Mouse (Mus musculus) heart, adult 2 months (tissue): ENCODE measurements around the gene Tank. TPM values are rescaled to one million over a fixed set of nuclear protein-coding genes. Genes with fewer than 3 reads are reported as not detected.

Experiments
- DNase-seq, 2 experiments: peaks; one replicate each; pipeline ENCODE4 v3.0.0; 2021
- H3K27ac ChIP-seq: fragments of 200-600 bp; 2 replicates; pipeline ENCODE4 v1.8.1; 2022
- H3K27me3 ChIP-seq: fragments of 200-500 bp; 2 replicates; pipeline ENCODE4 v1.6.1; 2012; ENCODE audit warnings: mild to moderate bottlenecking, low read length, inconsistent platforms, mixed read lengths; ENCODE audit not compliant: control insufficient read depth, insufficient read depth
- H3K36me3 ChIP-seq: fragments of 200-500 bp; 2 replicates; pipeline ENCODE4 v1.6.1; 2012; ENCODE audit warnings: low read length, inconsistent platforms; ENCODE audit not compliant: control insufficient read depth, insufficient read depth
- H3K4me1 ChIP-seq: fragments of 200-500 bp; 2 replicates; pipeline ENCODE4 v1.6.1; 2011; ENCODE audit warnings: low read length; ENCODE audit not compliant: control insufficient read depth, insufficient read depth
- H3K4me3 ChIP-seq: fragments of 200-600 bp; 2 replicates; pipeline ENCODE4 v1.8.1; 2022
- H3K79me2 ChIP-seq: fragments of 200-500 bp; replicated peaks from 2 replicates; pipeline ENCODE4 v1.6.1; 2012; ENCODE audit warnings: mild to moderate bottlenecking, inconsistent platforms, low read length, moderate library complexity, mixed read lengths; ENCODE audit not compliant: control insufficient read depth, insufficient read depth
- H3K9ac ChIP-seq: fragments of 200-500 bp; 2 replicates; pipeline ENCODE4 v1.6.1; 2012; ENCODE audit warnings: low read depth, mild to moderate bottlenecking, control low read depth, inconsistent platforms, low read length, mixed read lengths
- CTCF ChIP-seq: fragments of 200-600 bp; IDR thresholded peaks from 2 replicates; pipeline ENCODE4 v1.8.1; 2022; ENCODE audit warnings: antibody characterized with exemption, mild to moderate bottlenecking, moderate library complexity
- EP300 ChIP-seq: fragments of 200-500 bp; IDR thresholded peaks from 2 replicates; pipeline ENCODE4 v1.6.1; 2011; ENCODE audit warnings: low read depth, low read length, control low read depth; ENCODE audit not compliant: insufficient read depth
- POLR2A ChIP-seq: fragments of 200-500 bp; IDR thresholded peaks from 2 replicates; pipeline ENCODE4 v1.6.1; 2011; ENCODE audit warnings: mild to moderate bottlenecking, low read depth, low read length, control low read depth; ENCODE audit not compliant: insufficient read depth
- WGBS: fragments of 180-500 bp; shearing (Covaris S2); methylation state at CpG from one replicate; pipeline ENCODE4 v1.1.7; 2018; 5-methylcytosine and 5-hydroxymethylcytosine counted together
- intact Hi-C: fragments of 180-260 bp; cut with DNase I; formaldehyde crosslinking; loops from one replicate; pipeline ENCODE4 v1.15.1; 2025
- polyA plus RNA-seq: library from polyadenylated mRNA; depleted of rRNA; stranded (reverse); fragments of >200 nt; gene quantifications from 2 replicates; pipeline ENCODE4 v1.2.3, GENCODE M21; 2012
- total RNA-seq, 2 experiments: library from RNA; stranded (reverse); gene quantifications; 2 replicates each; pipeline ENCODE4 v1.2.3; 2021

Gene Tank
- total and polyA plus RNA-seq, 3 experiments: 6.2 to 19.9 (median 18.7) TPM

GRCm38 (mm10) chr2:61593871-61594304, 15.5 kb downstream of the Tank start:
- no peak for DNase-seq
- intact Hi-C loops: loop anchor here (5.0 kb wide), 1 partner anchor 118 kb away; the partner anchor contains the start of gene Psmd14
- Histone ChIP-seq H3K27me3 (no peaks in the 10 kb centered on the region), H3K36me3 (peaks cover 4% of the 10 kb centered on the region), H3K79me2 (no peaks in the 10 kb centered on the region; the same call in 1 of the 2 replicates), H3K9ac (peak overlapping the region; percentile 98), H3K27ac (peak overlapping the region; percentile 90), H3K4me3 (peak overlapping the region; percentile 88), H3K4me1 (peaks cover 2% of the 10 kb centered on the region)
- 1% methylated on average over 12 of the region's 12 CpGs for WGBS
- TF ChIP-seq CTCF (no peak), EP300 (no peak), POLR2A (no peak)

- peaks cover 2% of the 10 kb centered on the region for H3K36me3 ChIP-seq
- TF ChIP-seq EP300 (no peak), CTCF (no peak), POLR2A (no peak)
- H3K79me2 ChIP-seq: no peaks in the 10 kb centered on the region; the same call in 1 of the 2 replicates
- intact Hi-C loops: no loop called here
- DNase-seq: no peak
- no peaks in the 10 kb centered on the region for H3K27me3 ChIP-seq
- H3K27ac ChIP-seq: no peak overlapping the region
- H3K4me1 ChIP-seq: peaks cover 2% of the 10 kb centered on the region; the same call in 1 of the 2 replicates
- no peak overlapping the region for H3K9ac ChIP-seq
- no peak overlapping the region for H3K4me3 ChIP-seq
- WGBS: 80% methylated on average over 1 of the region's 1 CpGs
These were observed 21.3 kb downstream of the Tank start for GRCm38 (mm10) chr2:61599730-61600129.

- no peak overlapping the region for H3K27ac ChIP-seq
- no peaks in the 10 kb centered on the region; the same call in 1 of the 2 replicates for H3K4me1 ChIP-seq
- H3K27me3 ChIP-seq: no peaks in the 10 kb centered on the region
- no peak for TF ChIP-seq CTCF
- no peak for TF ChIP-seq POLR2A
- H3K4me3 ChIP-seq: no peak overlapping the region
- no peaks in the 10 kb centered on the region; the same call in none of the 2 replicates for H3K36me3 ChIP-seq
- H3K79me2 ChIP-seq: no peaks in the 10 kb centered on the region; the same call in 1 of the 2 replicates
- DNase-seq: no peak
- 80% methylated on average over 3 of the region's 3 CpGs for WGBS
- no peak overlapping the region for H3K9ac ChIP-seq
- intact Hi-C loops: no loop called here
These were observed 25.1 kb downstream of the Tank start for GRCm38 (mm10) chr2:61603461-61603860.

- Histone ChIP-seq H3K9ac (no peak overlapping the region), H3K4me1 (no peaks in the 10 kb centered on the region), H3K4me3 (no peak overlapping the region), H3K27me3 (no peaks in the 10 kb centered on the region), H3K36me3 (no peaks in the 10 kb centered on the region; the same call in 1 of the 2 replicates), H3K79me2 (no peaks in the 10 kb centered on the region; the same call in 1 of the 2 replicates), H3K27ac (no peak overlapping the region)
- TF ChIP-seq CTCF (no peak), EP300 (no peak), POLR2A (no peak)
- intact Hi-C loops: no loop called here
- DNase-seq: no peak
- WGBS: 98% methylated on average over 1 of the region's 1 CpGs
These were observed 28.6 kb downstream of the Tank start for GRCm38 (mm10) chr2:61606942-61607341.

- Histone ChIP-seq H3K27ac (no peak overlapping the region), H3K4me1 (no peaks in the 10 kb centered on the region), H3K9ac (no peak overlapping the region), H3K36me3 (peaks cover 2% of the 10 kb centered on the region; the same call in 1 of the 2 replicates), H3K79me2 (no peaks in the 10 kb centered on the region), H3K4me3 (no peak overlapping the region), H3K27me3 (no peaks in the 10 kb centered on the region)
- TF ChIP-seq POLR2A: no peak
- no peak for TF ChIP-seq CTCF
- no peak for TF ChIP-seq EP300
- intact Hi-C loops: no loop called here
- no peak for DNase-seq
These were observed 45.6 kb downstream of the Tank start for GRCm38 (mm10) chr2:61623996-61624395.

- DNase-seq: no peak
- H3K9ac ChIP-seq: no peak overlapping the region
- WGBS: 61% methylated on average over 3 of the region's 3 CpGs
- intact Hi-C loops: no loop called here
- no peak overlapping the region for H3K27ac ChIP-seq
- no peaks in the 10 kb centered on the region for H3K79me2 ChIP-seq
- TF ChIP-seq EP300: no peak
- TF ChIP-seq POLR2A: no peak
- TF ChIP-seq CTCF: no peak
- peaks cover 3% of the 10 kb centered on the region for H3K4me1 ChIP-seq
- H3K36me3 ChIP-seq: peaks cover 7% of the 10 kb centered on the region
- no peak overlapping the region for H3K4me3 ChIP-seq
- H3K27me3 ChIP-seq: no peaks in the 10 kb centered on the region
These were observed 52.6 kb downstream of the Tank start for GRCm38 (mm10) chr2:61630864-61631555.
